Mouse (Mus musculus): ENCODE data around the gene Asb6. TPM values are rescaled to one million over a fixed set of nuclear protein-coding genes. Genes with fewer than 3 reads are reported as not detected.

Asb6 gene
- total RNA-seq (2021): 10 to 100 TPM; 28.9 to 32.0 TPM
- long read RNA-seq, experiment 1, full-length matches to known transcripts: 25 of 31 reads
- long read RNA-seq, experiment 1, partial matches to known transcripts: 5 of 31 reads
- long read RNA-seq, experiment 1, other reads (novel, unspliced or antisense): 1 of 31 reads
- long read RNA-seq, experiment 2, full-length matches to known transcripts: 47 of 75 reads
- long read RNA-seq, experiment 2, partial matches to known transcripts: 22 of 75 reads
- long read RNA-seq, experiment 2, other reads (novel, unspliced or antisense): 6 of 75 reads

GRCm38 (mm10) chr2:30830283-30830795, at the start of gene Asb6:
Gene Asb6, minus strand, starts transcription at chr2:30830333.
- DNase-seq (ENCODE audit: low spot score in 2 of 2): no peak

DNA sequence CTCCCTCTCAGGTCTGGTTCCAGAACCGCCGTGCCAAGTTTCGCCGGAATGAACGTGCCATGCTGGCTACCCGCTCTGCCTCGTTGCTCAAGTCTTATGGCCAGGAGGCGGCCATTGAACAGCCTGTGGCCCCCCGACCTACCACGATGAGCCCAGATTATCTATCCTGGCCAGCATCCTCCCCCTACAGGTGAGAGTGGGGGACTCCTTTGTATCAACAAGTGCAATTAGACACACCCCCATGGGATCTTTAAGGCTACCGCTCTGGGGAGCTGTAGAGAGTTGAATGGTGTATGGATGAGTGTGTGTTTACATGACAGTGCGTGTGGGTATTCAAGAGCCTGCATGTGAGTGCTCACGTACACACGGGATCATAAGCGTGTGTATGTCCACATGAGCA, 49.3 kb upstream of the Asb6 start:
- no peak for DNase-seq (ENCODE audit: low spot score in 2 of 2)

DNA sequence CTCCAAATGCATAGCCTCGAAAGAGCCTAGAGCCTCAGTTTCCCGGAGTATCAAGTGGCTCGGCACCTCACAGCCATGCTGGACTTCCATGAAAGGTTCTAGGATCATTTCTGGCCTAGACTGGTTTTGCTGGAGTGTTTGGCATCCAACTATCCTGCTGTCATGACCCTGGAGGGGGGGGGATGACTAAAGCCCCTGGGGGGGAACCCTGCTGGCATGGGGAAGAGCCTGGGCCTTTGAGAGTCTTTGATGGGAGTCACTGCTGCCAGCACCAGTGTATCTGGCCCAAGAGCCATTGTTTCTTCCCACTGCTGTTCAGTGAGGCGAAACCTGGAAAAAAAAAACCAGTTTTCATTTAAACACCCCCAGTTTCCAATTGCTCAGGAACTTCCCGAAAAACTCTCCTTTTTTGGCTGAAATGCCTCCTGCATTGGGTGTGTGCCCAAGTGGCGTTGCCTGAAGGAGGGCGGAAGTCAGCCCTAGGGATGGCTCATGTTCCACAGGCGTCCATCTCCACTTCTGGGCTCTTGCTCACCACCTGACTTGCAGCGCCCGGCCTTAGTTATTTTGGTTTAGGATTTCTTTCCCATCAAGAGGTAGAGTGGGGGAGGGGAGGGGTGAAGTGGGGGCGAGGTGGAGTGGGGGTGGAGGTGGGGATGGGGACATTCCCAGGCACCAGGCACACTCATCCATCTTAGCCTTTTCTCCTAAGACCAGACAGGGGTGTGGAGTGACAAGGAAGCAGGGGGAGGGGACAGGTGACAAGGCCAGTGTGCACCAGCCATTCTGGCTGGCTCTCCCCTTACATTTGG, 45.7 kb upstream of the Asb6 start:
- no peak for DNase-seq (ENCODE audit: low spot score in 2 of 2)

DNA sequence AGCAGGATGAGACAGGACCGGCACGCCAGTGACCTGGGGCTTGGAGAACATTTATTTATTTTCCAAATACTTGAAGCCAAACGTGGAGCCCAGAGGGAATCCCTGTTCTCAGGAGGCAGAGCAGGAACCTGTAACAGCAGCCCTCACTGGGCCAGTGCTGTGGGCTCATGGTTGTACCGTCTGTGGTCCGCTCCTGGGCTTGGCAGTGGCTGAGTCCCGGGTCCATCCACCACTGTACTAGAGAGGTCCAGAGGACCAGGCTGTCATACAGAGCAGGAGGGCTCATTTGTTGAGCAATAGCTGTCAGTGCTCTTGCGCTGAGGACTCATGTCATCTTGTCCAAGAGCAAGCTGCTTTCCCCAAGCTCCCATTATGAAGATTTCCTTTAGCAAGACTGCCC, 45.0 kb upstream of the Asb6 start:
- DNase-seq (ENCODE audit: low spot score in 2 of 2): no peak

GRCm38 (mm10) chr2:30874445-30874844, 44.3 kb upstream of the Asb6 start:
- DNase-seq (ENCODE audit: low spot score in 2 of 2): no peak

- no peak for DNase-seq (ENCODE audit: low spot score in 2 of 2)
Measured at GRCm38 (mm10) chr2:30872669-30873068, 42.5 kb upstream of the Asb6 start.

GRCm38 (mm10) chr2:30870863-30871262, 40.7 kb upstream of the Asb6 start:
- no peak for DNase-seq (ENCODE audit: low spot score in 2 of 2)

- DNase-seq (ENCODE audit: low spot score in 2 of 2): no peak
Measured at GRCm38 (mm10) chr2:30865426-30865825, 35.3 kb upstream of the Asb6 start.

- no peak for DNase-seq (ENCODE audit: low spot score in 2 of 2)
Measured at GRCm38 (mm10) chr2:30864968-30865381, 34.8 kb upstream of the Asb6 start.

- no peak for DNase-seq (ENCODE audit: low spot score in 2 of 2)
Measured at GRCm38 (mm10) chr2:30863574-30863973, 33.4 kb upstream of the Asb6 start.

DNA sequence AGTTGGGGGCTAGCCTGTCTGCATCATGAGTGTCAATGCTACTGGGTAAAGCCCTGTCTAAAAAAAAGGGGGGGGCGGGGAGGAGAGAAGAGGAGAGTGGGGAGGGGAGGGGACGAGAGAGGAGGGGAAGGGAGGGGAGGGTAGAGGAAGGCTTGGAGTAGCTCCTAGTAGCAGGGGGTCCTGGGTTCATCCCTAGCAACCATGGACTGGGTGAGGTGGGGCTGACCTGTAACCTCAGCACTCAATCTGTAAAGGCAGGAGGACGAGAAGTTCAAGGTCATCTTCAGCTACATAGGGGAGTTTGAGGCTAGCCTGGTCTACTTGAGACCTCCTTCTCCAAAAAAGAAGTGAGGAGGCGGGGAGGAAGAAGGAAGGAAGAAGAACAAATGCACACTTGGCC, 31.9 kb upstream of the Asb6 start:
- no peak for DNase-seq (ENCODE audit: low spot score in 2 of 2)

GRCm38 (mm10) chr2:30859782-30860181, 29.6 kb upstream of the Asb6 start:
- DNase-seq (ENCODE audit: low spot score in 2 of 2): no peak

DNA sequence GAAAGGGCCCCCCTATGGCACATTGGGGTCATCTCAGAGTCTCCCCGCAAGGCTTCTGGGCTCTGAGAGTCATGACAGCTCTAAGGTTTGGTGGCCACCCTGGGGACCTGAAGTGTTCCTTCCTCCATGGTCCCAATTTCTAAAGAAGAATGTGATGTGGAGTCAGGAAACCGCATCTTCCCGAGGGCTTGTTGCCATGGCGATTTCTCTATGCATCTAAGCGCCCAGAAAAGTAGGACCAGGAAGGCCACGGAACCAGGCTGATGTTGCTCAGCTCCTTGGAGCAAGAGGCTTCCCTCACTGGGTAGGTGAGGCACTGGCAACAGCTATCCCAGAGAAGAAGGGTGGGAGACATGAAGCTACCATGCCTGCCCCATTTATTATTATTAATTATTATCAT, 26.9 kb upstream of the Asb6 start:
- no peak for DNase-seq (ENCODE audit: low spot score in 2 of 2)

GRCm38 (mm10) chr2:30852771-30853313, 22.7 kb upstream of the Asb6 start:
- no peak for DNase-seq (ENCODE audit: low spot score in 2 of 2)

GRCm38 (mm10) chr2:30850581-30850980, 20.4 kb upstream of the Asb6 start:
- DNase-seq (ENCODE audit: low spot score in 2 of 2): no peak

DNA sequence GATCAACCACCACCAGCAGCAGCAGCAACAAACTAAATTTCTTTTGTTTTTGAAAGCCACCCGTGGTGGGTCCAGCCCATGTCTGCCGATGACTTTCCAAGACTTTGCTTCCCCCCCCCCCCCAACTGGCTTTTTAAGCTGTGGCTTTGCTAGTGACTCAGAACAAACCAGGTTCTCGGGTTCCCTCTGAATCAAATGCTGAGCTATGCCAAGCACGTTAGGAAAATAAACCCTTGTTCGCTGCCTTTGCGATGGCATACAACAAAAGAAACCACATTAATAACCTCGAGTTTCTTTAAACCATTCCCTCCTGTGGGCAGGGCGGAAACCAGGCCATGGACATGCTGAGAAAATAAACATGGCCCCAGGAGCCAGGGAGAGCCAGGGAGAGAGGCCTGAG, 18.1 kb upstream of the Asb6 start:
- no peak for DNase-seq (ENCODE audit: low spot score in 2 of 2)

GRCm38 (mm10) chr2:30846723-30847122, 16.6 kb upstream of the Asb6 start:
- DNase-seq (ENCODE audit: low spot score in 2 of 2): no peak

GRCm38 (mm10) chr2:30846236-30846635, 16.1 kb upstream of the Asb6 start:
- DNase-seq (ENCODE audit: low spot score in 2 of 2): no peak

- DNase-seq (ENCODE audit: low spot score in 2 of 2): no peak
Measured at GRCm38 (mm10) chr2:30845152-30846070, 15.3 kb upstream of the Asb6 start.

DNA sequence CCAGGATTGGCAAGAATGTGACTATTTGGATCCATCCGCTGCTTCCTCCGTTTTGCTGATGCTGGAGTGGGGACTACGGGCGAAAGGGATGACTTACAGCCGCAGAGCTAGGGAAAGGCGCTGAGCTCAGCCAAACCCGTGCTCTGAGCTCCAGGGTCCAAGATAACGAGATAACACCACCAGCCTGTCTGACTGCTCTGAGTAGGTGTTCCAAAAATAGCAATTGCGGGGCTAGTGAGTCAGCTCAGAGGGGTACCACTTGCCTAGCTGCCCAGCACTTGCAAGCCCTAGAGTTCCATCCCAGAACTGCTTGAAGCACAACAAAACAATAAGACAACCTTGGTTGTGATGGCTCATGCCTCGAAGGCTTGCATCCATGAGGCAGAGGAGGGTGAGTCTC, 12.5 kb upstream of the Asb6 start:
- no peak for DNase-seq (ENCODE audit: low spot score in 2 of 2)

All from adrenal gland, postnatal 4 days (tissue).